Mouse (Mus musculus): ENCODE data around the gene Itga6. TPM values are rescaled to one million over a fixed set of nuclear protein-coding genes. Genes with fewer than 3 reads are reported as not detected.
A peak's percentile ranks its signal among the peaks of the same experiment; 100 is the strongest.

Itga6 gene
- polyA plus RNA-seq, 1 experiment from 2014 or later = 5.3 TPM

DNA sequence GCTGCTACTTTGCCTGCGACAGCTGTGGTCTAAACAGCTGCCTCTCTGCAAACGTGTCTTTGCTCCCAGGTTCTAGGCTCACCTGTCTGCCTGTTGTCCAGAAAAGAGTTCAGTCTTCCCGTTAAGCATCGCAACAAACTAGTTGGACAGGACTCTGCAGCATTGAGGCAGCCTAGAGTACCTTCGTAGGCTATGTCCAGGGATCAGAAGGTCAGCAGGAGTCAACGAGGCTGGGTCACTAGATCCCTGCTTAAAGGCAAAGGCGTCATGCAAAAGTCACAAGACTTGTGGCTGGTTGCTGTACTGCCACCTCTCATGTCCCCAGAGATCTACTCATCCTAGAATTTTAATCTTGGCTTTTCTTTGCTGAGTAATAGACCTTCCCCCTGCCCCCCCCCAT is 2.0 kb upstream of the Itga6 start:
- H3K9me3 ChIP-seq (replicated peaks; ENCODE audit: control insufficient read depth, low read length) = no peaks in the 10 kb centered on the region
- H3K27ac ChIP-seq (ENCODE audit: low read length) = no peak overlapping the region
- no peak overlapping the region for H3K4me3 ChIP-seq (ENCODE audit: low read depth, low read length)
- H3K36me3 ChIP-seq (ENCODE audit: control insufficient read depth, insufficient read depth) = no peaks in the 10 kb centered on the region
- H3K9ac ChIP-seq (ENCODE audit: low read depth, low read length) = no peak overlapping the region
- peaks cover 3% of the 10 kb centered on the region for H3K4me1 ChIP-seq (ENCODE audit: control insufficient read depth, low read depth, low read length)
- no peak overlapping the region for H3K4me2 ChIP-seq (ENCODE audit: low read depth, low read length)
- H3K27me3 ChIP-seq (ENCODE audit: control insufficient read depth, insufficient read depth, low read depth, low read length) = no peaks in the 10 kb centered on the region
- WGBS (ENCODE audit: insufficient replicate concordance) = 49% methylated on average over 7 of the region's 7 CpGs
- ATAC-seq (ENCODE audit: low read depth) = no peak

DNA sequence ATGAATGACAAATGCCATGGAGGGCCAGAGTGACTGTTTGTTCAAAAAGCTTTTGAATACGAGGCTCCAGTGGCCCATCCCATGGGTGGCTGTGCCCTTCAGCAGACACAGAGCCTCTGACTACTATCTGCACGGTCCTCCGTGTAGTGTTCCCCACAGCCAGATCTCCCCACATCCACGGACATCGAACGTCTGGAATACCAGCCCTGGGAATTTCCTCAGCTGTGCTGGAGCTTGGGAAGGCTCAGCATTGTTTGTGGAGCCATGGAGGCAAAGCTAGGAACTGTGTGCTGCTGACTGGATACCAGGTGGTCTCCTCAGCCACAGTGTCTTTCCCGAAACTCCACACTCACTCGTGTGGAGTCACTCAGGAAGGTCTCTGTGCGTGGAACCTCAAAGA is 1.1 kb upstream of the Itga6 start:
- no peak overlapping the region for H3K9ac ChIP-seq (ENCODE audit: low read depth, low read length)
- no peak overlapping the region for H3K4me2 ChIP-seq (ENCODE audit: low read depth, low read length)
- peaks cover 3% of the 10 kb centered on the region for H3K4me1 ChIP-seq (ENCODE audit: control insufficient read depth, low read depth, low read length)
- H3K36me3 ChIP-seq (ENCODE audit: control insufficient read depth, insufficient read depth) = no peaks in the 10 kb centered on the region
- H3K4me3 ChIP-seq (ENCODE audit: low read depth, low read length) = no peak overlapping the region
- ATAC-seq (ENCODE audit: low read depth) = no peak
- no peaks in the 10 kb centered on the region for H3K27me3 ChIP-seq (ENCODE audit: control insufficient read depth, insufficient read depth, low read depth, low read length)
- no peaks in the 10 kb centered on the region for H3K9me3 ChIP-seq (replicated peaks; ENCODE audit: control insufficient read depth, low read length)
- 11% methylated on average over 9 of the region's 9 CpGs for WGBS (ENCODE audit: insufficient replicate concordance)
- H3K27ac ChIP-seq (ENCODE audit: low read length) = no peak overlapping the region

DNA sequence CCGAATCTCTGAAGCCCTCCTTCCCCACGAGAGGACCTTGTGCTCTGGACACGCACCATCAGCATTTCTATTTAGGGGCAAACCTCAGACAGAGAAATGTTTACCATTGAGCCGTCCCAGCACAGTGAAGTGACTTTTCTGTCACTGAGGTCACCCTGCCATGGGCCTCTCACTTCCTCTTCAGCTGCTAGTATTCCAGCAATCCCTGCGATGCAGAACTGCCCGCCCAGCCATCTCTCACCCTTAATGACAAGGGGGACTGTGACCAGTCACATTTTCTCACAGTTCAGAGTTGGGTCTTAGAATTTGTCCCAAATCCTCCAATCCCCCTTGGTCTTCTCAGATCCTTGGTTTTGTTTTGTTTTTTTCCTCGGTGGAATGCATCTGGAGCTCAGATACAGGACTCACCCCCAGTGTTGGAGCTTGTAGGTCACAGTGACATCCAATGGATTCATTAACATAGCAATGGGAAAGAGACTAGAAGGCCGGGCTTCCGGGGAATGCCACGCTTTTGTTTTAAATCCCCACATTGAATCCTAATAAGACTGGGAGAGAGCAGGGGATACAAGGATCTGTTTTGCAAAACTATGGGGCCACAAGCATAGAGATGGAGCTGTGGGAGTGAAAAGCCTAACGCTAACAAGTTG is 432 bp upstream of the Itga6 start:
- no peak overlapping the region for H3K9ac ChIP-seq (ENCODE audit: low read depth, low read length)
- no peaks in the 10 kb centered on the region for H3K36me3 ChIP-seq (ENCODE audit: control insufficient read depth, insufficient read depth)
- no peaks in the 10 kb centered on the region for H3K27me3 ChIP-seq (ENCODE audit: control insufficient read depth, insufficient read depth, low read depth, low read length)
- 13% methylated on average over 11 of the region's 11 CpGs for WGBS (ENCODE audit: insufficient replicate concordance)
- peaks cover 3% of the 10 kb centered on the region for H3K4me1 ChIP-seq (ENCODE audit: control insufficient read depth, low read depth, low read length)
- no peak overlapping the region for H3K4me3 ChIP-seq (ENCODE audit: low read depth, low read length)
- no peak overlapping the region for H3K4me2 ChIP-seq (ENCODE audit: low read depth, low read length)
- ATAC-seq (ENCODE audit: low read depth) = peak; percentile 37; the same call in 1 of the 2 replicates
- H3K27ac ChIP-seq (ENCODE audit: low read length) = no peak overlapping the region
- no peaks in the 10 kb centered on the region for H3K9me3 ChIP-seq (replicated peaks; ENCODE audit: control insufficient read depth, low read length)

DNA sequence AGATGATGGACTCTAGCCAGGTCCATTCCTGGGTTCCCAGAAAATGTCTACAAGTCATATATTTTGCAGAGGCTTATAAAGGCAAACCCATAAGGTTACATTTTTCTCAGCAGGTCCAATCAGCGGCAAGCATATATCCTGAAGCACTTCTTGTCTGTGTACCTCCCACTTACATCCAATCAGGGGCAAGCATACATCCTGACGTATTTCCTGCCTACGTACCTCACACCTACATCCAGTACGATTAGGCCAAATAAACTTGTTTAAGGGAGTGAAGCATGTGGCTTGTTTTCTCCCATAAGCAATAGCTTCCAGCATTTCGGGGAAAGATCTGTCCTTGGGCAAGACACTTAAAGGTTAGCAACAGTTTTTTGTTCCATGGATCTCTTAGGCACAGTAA is 3.0 kb downstream of the Itga6 start:
- Histone ChIP-seq H3K9me3 (replicated peaks; ENCODE audit: control insufficient read depth, low read length) (no peaks in the 10 kb centered on the region), H3K4me2 (ENCODE audit: low read depth, low read length) (no peak overlapping the region), H3K9ac (ENCODE audit: low read depth, low read length) (no peak overlapping the region), H3K4me3 (ENCODE audit: low read depth, low read length) (no peak overlapping the region), H3K36me3 (ENCODE audit: control insufficient read depth, insufficient read depth) (no peaks in the 10 kb centered on the region), H3K4me1 (ENCODE audit: control insufficient read depth, low read depth, low read length) (peaks cover 10% of the 10 kb centered on the region), H3K27ac (ENCODE audit: low read length) (no peak overlapping the region), H3K27me3 (ENCODE audit: control insufficient read depth, insufficient read depth, low read depth, low read length) (no peaks in the 10 kb centered on the region)
- ATAC-seq (ENCODE audit: low read depth) = no peak
- WGBS (ENCODE audit: insufficient replicate concordance) = 67% methylated on average over 5 of the region's 5 CpGs

DNA sequence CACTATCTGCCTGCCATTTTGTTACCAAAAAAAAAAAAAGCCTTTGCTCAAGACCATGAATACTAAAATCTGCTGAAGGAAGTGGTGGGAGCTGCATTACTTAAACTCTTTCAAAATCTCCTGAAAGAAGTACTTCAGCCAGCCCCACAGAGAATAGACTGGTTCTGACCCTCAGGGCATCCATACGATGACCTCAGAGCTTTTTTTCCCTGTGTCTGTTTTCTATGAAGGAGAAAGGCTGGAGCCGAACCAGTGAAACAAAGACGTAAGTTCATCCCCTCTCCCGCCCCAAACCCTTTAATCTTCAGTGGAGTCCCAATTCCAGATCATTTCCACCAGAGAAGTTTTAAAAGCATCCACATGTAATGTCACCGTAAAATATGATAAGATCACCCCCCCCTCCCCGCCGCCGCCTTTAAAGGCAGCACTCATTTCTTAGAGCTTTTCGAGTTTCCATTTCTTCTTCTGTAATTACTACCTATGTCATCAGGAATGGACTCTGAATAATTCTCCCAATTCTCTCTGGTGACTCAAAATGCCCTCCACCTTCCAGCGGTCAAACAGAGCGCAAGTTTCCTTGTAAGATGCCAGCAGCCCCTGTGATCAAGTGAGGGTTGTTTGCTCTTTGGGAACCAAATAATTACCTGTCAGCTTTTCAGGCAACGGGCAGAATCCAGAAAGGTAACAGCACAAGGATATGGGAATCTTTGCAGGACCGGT is 4.1 kb downstream of the Itga6 start:
- 70% methylated on average over 13 of the region's 13 CpGs for WGBS (ENCODE audit: insufficient replicate concordance)
- H3K4me3 ChIP-seq (ENCODE audit: low read depth, low read length) = no peak overlapping the region
- peaks cover 7% of the 10 kb centered on the region for H3K4me1 ChIP-seq (ENCODE audit: control insufficient read depth, low read depth, low read length)
- ATAC-seq (ENCODE audit: low read depth) = no peak
- H3K4me2 ChIP-seq (ENCODE audit: low read depth, low read length) = no peak overlapping the region
- H3K27me3 ChIP-seq (ENCODE audit: control insufficient read depth, insufficient read depth, low read depth, low read length) = no peaks in the 10 kb centered on the region
- no peaks in the 10 kb centered on the region for H3K9me3 ChIP-seq (replicated peaks; ENCODE audit: control insufficient read depth, low read length)
- H3K27ac ChIP-seq (ENCODE audit: low read length) = no peak overlapping the region
- H3K9ac ChIP-seq (ENCODE audit: low read depth, low read length) = no peak overlapping the region
- H3K36me3 ChIP-seq (ENCODE audit: control insufficient read depth, insufficient read depth) = no peaks in the 10 kb centered on the region

DNA sequence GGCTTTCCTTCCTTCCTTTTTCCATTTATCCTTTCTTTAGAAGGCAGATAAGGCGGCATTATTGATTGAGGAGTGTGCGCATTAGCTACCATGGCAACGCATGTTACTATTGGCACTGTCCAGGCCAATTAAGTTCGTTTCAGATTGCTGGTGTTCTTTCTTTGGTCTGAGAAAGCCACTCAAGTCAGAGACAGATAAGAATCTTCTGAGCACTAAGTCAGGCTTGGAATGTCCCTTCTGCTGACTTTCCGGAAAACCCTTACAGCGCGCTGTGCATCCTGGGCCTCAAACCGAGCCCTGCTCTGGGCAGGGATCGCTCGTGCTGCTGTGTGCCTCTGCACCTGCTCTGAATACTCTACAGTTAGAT is 4.7 kb downstream of the Itga6 start:
- Histone ChIP-seq H3K27me3 (ENCODE audit: control insufficient read depth, insufficient read depth, low read depth, low read length) (no peaks in the 10 kb centered on the region), H3K4me3 (ENCODE audit: low read depth, low read length) (no peak overlapping the region), H3K9me3 (replicated peaks; ENCODE audit: control insufficient read depth, low read length) (no peaks in the 10 kb centered on the region), H3K27ac (ENCODE audit: low read length) (no peak overlapping the region), H3K9ac (ENCODE audit: low read depth, low read length) (no peak overlapping the region), H3K4me1 (ENCODE audit: control insufficient read depth, low read depth, low read length) (peaks cover 6% of the 10 kb centered on the region; the same call in 1 of the 2 replicates), H3K36me3 (ENCODE audit: control insufficient read depth, insufficient read depth) (no peaks in the 10 kb centered on the region), H3K4me2 (ENCODE audit: low read depth, low read length) (no peak overlapping the region)
- WGBS (ENCODE audit: insufficient replicate concordance) = 65% methylated on average over 10 of the region's 10 CpGs
- ATAC-seq (ENCODE audit: low read depth) = no peak

DNA sequence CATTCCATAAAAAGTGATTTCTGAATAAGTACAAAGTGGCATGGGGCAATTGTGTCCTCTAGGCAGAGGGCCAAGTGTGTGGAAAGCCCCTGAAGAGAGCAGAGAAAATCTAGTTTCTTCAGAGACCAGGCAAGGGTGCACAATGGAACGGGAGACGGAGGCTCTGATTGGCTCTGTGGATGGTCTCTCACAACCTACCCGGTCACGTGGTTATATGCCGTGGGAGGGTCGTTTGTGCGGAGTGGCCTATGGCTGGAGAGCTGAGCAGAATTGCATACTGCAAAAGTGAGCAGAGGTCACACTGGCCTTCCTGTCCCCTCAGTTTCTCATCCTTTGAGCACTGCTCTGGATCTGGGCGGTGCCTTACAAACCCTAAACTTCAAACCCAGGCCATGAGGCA is 5.9 kb downstream of the Itga6 start:
- ATAC-seq (ENCODE audit: low read depth) = no peak

DNA sequence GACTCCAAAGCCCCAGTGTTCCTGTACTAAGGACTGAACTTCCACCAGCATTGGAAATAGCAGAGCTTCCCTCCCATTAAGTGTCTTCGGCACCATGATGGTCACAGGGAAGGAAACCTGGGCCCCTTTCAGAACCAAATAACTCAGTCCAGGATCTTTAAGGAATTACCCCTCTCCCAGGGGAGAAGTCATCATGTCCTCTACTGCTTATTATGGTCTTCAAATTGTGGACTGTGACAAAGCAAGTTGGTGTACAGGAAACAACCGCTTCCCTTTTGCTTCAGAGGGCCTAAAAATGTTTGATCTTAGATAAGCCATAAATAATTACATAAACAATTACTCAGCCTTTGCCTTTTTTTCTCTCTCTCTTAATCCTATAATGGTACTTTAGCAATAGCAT is 6.4 kb downstream of the Itga6 start:
- no peaks in the 10 kb centered on the region for H3K9me3 ChIP-seq (replicated peaks; ENCODE audit: control insufficient read depth, low read length)
- H3K27ac ChIP-seq (ENCODE audit: low read length) = 0 out of 2 replicates have a peak overlapping the region, but pooled peaks have one; percentile 19
- WGBS (ENCODE audit: insufficient replicate concordance) = 20% methylated on average over 2 of the region's 2 CpGs

More for the DNA sequence above, 5.9 kb downstream of the Itga6 start:
- H3K9ac ChIP-seq (ENCODE audit: low read depth, low read length) = no peak overlapping the region
- no peaks in the 10 kb centered on the region for H3K9me3 ChIP-seq (replicated peaks; ENCODE audit: control insufficient read depth, low read length)
- H3K36me3 ChIP-seq (ENCODE audit: control insufficient read depth, insufficient read depth) = no peaks in the 10 kb centered on the region
- H3K27me3 ChIP-seq (ENCODE audit: control insufficient read depth, insufficient read depth, low read depth, low read length) = no peaks in the 10 kb centered on the region
- 0 out of 2 replicates have a peak overlapping the region, but pooled peaks have one; percentile 19 for H3K27ac ChIP-seq (ENCODE audit: low read length)
- H3K4me2 ChIP-seq (ENCODE audit: low read depth, low read length) = no peak overlapping the region
- WGBS (ENCODE audit: insufficient replicate concordance) = 56% methylated on average over 8 of the region's 8 CpGs
- H3K4me3 ChIP-seq (ENCODE audit: low read depth, low read length) = no peak overlapping the region
- peaks cover 6% of the 10 kb centered on the region; the same call in 1 of the 2 replicates for H3K4me1 ChIP-seq (ENCODE audit: control insufficient read depth, low read depth, low read length)

DNA sequence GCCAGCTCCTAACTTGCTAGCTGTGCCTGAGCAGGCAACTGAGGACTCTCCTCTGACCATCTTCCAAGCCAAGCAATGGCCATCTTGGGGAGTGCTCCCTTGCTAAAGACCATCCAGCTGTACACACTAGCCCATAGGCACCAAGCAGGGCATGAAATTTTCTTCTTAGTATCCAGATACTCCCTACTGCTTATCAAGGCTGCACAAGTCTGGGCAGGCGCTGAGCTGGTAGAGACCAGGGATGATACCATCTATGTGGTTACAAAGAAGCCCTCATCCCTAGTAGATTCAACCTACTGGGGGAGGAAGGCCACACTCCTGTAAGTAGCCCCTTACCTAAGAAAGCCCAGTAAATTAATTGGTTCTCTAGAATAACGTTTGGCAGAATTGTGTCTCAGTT is 7.0 kb downstream of the Itga6 start:
- Histone ChIP-seq H3K9ac (ENCODE audit: low read depth, low read length) (no peak overlapping the region), H3K36me3 (ENCODE audit: control insufficient read depth, insufficient read depth) (no peaks in the 10 kb centered on the region), H3K27ac (ENCODE audit: low read length) (no peak overlapping the region), H3K4me1 (ENCODE audit: control insufficient read depth, low read depth, low read length) (peaks cover 6% of the 10 kb centered on the region; the same call in 1 of the 2 replicates), H3K27me3 (ENCODE audit: control insufficient read depth, insufficient read depth, low read depth, low read length) (no peaks in the 10 kb centered on the region), H3K9me3 (replicated peaks; ENCODE audit: control insufficient read depth, low read length) (no peaks in the 10 kb centered on the region), H3K4me3 (ENCODE audit: low read depth, low read length) (no peak overlapping the region), H3K4me2 (ENCODE audit: low read depth, low read length) (no peak overlapping the region)
- ATAC-seq (ENCODE audit: low read depth) = no peak
- 33% methylated on average over 2 of the region's 2 CpGs for WGBS (ENCODE audit: insufficient replicate concordance)

More for the DNA sequence above, 6.4 kb downstream of the Itga6 start:
- H3K36me3 ChIP-seq (ENCODE audit: control insufficient read depth, insufficient read depth) = no peaks in the 10 kb centered on the region
- H3K4me2 ChIP-seq (ENCODE audit: low read depth, low read length) = no peak overlapping the region
- no peak overlapping the region for H3K4me3 ChIP-seq (ENCODE audit: low read depth, low read length)
- H3K4me1 ChIP-seq (ENCODE audit: control insufficient read depth, low read depth, low read length) = peaks cover 6% of the 10 kb centered on the region; the same call in 1 of the 2 replicates
- H3K27me3 ChIP-seq (ENCODE audit: control insufficient read depth, insufficient read depth, low read depth, low read length) = no peaks in the 10 kb centered on the region
- no peak for ATAC-seq (ENCODE audit: low read depth)
- no peak overlapping the region for H3K9ac ChIP-seq (ENCODE audit: low read depth, low read length)
